Mouse (Mus musculus) common myeloid progenitor, adult 5-6 weeks (primary cell): ENCODE results near the gene Slc38a10. TPM values are rescaled to one million over a fixed set of nuclear protein-coding genes. Genes with fewer than 3 reads are reported as not detected.

Source experiments
- ATAC-seq: replicated peaks from 2 replicates; pipeline ENCODE4 v1.8.0; 2016; ENCODE audit warnings: low read depth, mild to moderate bottlenecking, moderate TSS enrichment, inconsistent platforms; ENCODE audit not compliant: poor library complexity, severe bottlenecking
- total RNA-seq: library from RNA; stranded (forward); fragments of 200-1000, 187-1606 nt; gene quantifications from 2 replicates; pipeline ENCODE4 v1.2.3, GENCODE M21; 2017

The Slc38a10 gene
- total RNA-seq, 1 experiment from 2014 or later: 49.5 TPM

- peak; percentile 69 for ATAC-seq
Observed at GRCm38 (mm10) chr11:120181379-120181778, 30.2 kb upstream of the Slc38a10 start.

GRCm38 (mm10) chr11:120179374-120179773 is 28.2 kb upstream of the Slc38a10 start:
- ATAC-seq: no peak

- no peak for ATAC-seq
Observed at GRCm38 (mm10) chr11:120175948-120176347, 24.8 kb upstream of the Slc38a10 start.

GRCm38 (mm10) chr11:120173213-120173612 is 22.1 kb upstream of the Slc38a10 start:
- ATAC-seq: no peak

- no peak for ATAC-seq
Observed at GRCm38 (mm10) chr11:120171168-120171567, 20.0 kb upstream of the Slc38a10 start.

GRCm38 (mm10) chr11:120169208-120169992 is 18.3 kb upstream of the Slc38a10 start:
- peak; percentile 80 for ATAC-seq

- ATAC-seq: no peak
Observed at GRCm38 (mm10) chr11:120168516-120168915, 17.4 kb upstream of the Slc38a10 start.

GRCm38 (mm10) chr11:120167921-120168356 is 16.8 kb upstream of the Slc38a10 start:
- no peak for ATAC-seq

GRCm38 (mm10) chr11:120167059-120167458 is 15.9 kb upstream of the Slc38a10 start:
- ATAC-seq: no peak

- ATAC-seq: no peak
Observed at GRCm38 (mm10) chr11:120164471-120165261, 13.5 kb upstream of the Slc38a10 start.

GRCm38 (mm10) chr11:120164028-120164427 is 12.9 kb upstream of the Slc38a10 start:
- ATAC-seq: no peak

GRCm38 (mm10) chr11:120163207-120163606 is 12.1 kb upstream of the Slc38a10 start:
- ATAC-seq: no peak

- ATAC-seq: no peak
Observed at GRCm38 (mm10) chr11:120161245-120161644, 10.1 kb upstream of the Slc38a10 start.

- ATAC-seq: 0 out of 2 replicates have a peak, but pooled peaks have one; percentile 36
Observed at GRCm38 (mm10) chr11:120160478-120160877, 9.3 kb upstream of the Slc38a10 start.

GRCm38 (mm10) chr11:120159653-120160052 is 8.5 kb upstream of the Slc38a10 start:
- no peak for ATAC-seq

- peak; percentile 92 for ATAC-seq
Observed at GRCm38 (mm10) chr11:120158828-120159227, 7.7 kb upstream of the Slc38a10 start.

- ATAC-seq: peak; percentile 45; the same call in 1 of the 2 replicates
Observed at GRCm38 (mm10) chr11:120150440-120151112, 570 bp downstream of the Slc38a10 start.

- no peak for ATAC-seq
Observed at GRCm38 (mm10) chr11:120149510-120150200, 1.5 kb downstream of the Slc38a10 start.

- ATAC-seq: no peak
Observed at GRCm38 (mm10) chr11:120148201-120148855, 2.8 kb downstream of the Slc38a10 start.
